Mouse (Mus musculus): ENCODE data around the gene Snx27. TPM values are rescaled to one million over a fixed set of nuclear protein-coding genes. Genes with fewer than 3 reads are reported as not detected.

Gene Snx27
- polyA plus RNA-seq, 1 experiment from 2014 or later = 67.5 TPM

- peak; percentile 86 for ATAC-seq (ENCODE audit: low FRiP score)
- Histone ChIP-seq H3K4me1 (peaks cover 39% of the 10 kb centered on the region), H3K27ac (peak overlapping the region; percentile 53; the same call in 1 of the 2 replicates), H3K9ac (no peak overlapping the region), H3K4me3 (replicated peaks) (peak overlapping the region; percentile 25), H3K36me3 (replicated peaks) (no peaks in the 10 kb centered on the region), H3K9me3 (no peaks in the 10 kb centered on the region), H3K4me2 (peak overlapping the region; percentile 54), H3K27me3 (no peaks in the 10 kb centered on the region)
- 10% methylated on average over 28 of the region's 28 CpGs for WGBS
Measured at GRCm38 (mm10) chr3:94472447-94473114, 109.9 kb downstream of the Snx27 start.

- no peak for ATAC-seq (ENCODE audit: low FRiP score)
- Histone ChIP-seq H3K4me2 (no peak overlapping the region), H3K4me3 (replicated peaks) (no peak overlapping the region), H3K9me3 (no peaks in the 10 kb centered on the region), H3K36me3 (replicated peaks) (no peaks in the 10 kb centered on the region), H3K27me3 (no peaks in the 10 kb centered on the region), H3K4me1 (peaks cover 48% of the 10 kb centered on the region), H3K27ac (no peak overlapping the region), H3K9ac (peak overlapping the region; percentile 7; the same call in 1 of the 2 replicates)
- WGBS = 65% methylated on average over 3 of the region's 3 CpGs
Measured at GRCm38 (mm10) chr3:94468931-94469330, 113.6 kb downstream of the Snx27 start.

GRCm38 (mm10) chr3:94465632-94466430 is 116.7 kb downstream of the Snx27 start:
- H3K4me2 ChIP-seq = 0 out of 2 replicates have a peak overlapping the region, but pooled peaks have one; percentile 4
- no peaks in the 10 kb centered on the region for H3K27me3 ChIP-seq
- peak overlapping the region; percentile 29; the same call in 1 of the 2 replicates for H3K9ac ChIP-seq
- no peaks in the 10 kb centered on the region for H3K9me3 ChIP-seq
- peaks cover 39% of the 10 kb centered on the region for H3K4me1 ChIP-seq
- H3K36me3 ChIP-seq (replicated peaks) = no peaks in the 10 kb centered on the region
- peak; percentile 72 for ATAC-seq (ENCODE audit: low FRiP score)
- WGBS = 25% methylated on average over 13 of the region's 13 CpGs
- H3K27ac ChIP-seq = peak overlapping the region; percentile 95
- no peak overlapping the region for H3K4me3 ChIP-seq (replicated peaks)

GRCm38 (mm10) chr3:94463926-94464578 is 118.5 kb downstream of the Snx27 start:
- 27% methylated on average over 11 of the region's 11 CpGs for WGBS
- ATAC-seq (ENCODE audit: low FRiP score) = peak; percentile 79
- Histone ChIP-seq H3K4me2 (peak overlapping the region; percentile 24; the same call in 1 of the 2 replicates), H3K36me3 (replicated peaks) (no peaks in the 10 kb centered on the region), H3K27me3 (no peaks in the 10 kb centered on the region), H3K4me3 (replicated peaks) (no peak overlapping the region), H3K9me3 (peaks cover 3% of the 10 kb centered on the region; the same call in 1 of the 2 replicates), H3K9ac (no peak overlapping the region), H3K27ac (peak overlapping the region; percentile 95), H3K4me1 (peaks cover 36% of the 10 kb centered on the region)

- Histone ChIP-seq H3K4me3 (replicated peaks) (no peak overlapping the region), H3K9ac (no peak overlapping the region), H3K4me2 (no peak overlapping the region), H3K9me3 (peaks cover 6% of the 10 kb centered on the region; the same call in 1 of the 2 replicates), H3K36me3 (replicated peaks) (no peaks in the 10 kb centered on the region), H3K4me1 (peaks cover 15% of the 10 kb centered on the region), H3K27ac (no peak overlapping the region), H3K27me3 (peaks cover 9% of the 10 kb centered on the region)
- 93% methylated on average over 2 of the region's 2 CpGs for WGBS
- ATAC-seq (ENCODE audit: low FRiP score) = no peak
Measured at GRCm38 (mm10) chr3:94459834-94460233, 122.7 kb downstream of the Snx27 start.

- H3K4me3 ChIP-seq (replicated peaks) = no peak overlapping the region
- H3K27me3 ChIP-seq = peaks cover 9% of the 10 kb centered on the region
- H3K27ac ChIP-seq = 0 out of 2 replicates have a peak overlapping the region, but pooled peaks have one; percentile 15
- H3K9me3 ChIP-seq = peaks cover 6% of the 10 kb centered on the region; the same call in 1 of the 2 replicates
- peak; percentile 21; the same call in 1 of the 2 replicates for ATAC-seq (ENCODE audit: low FRiP score)
- H3K4me2 ChIP-seq = no peak overlapping the region
- H3K4me1 ChIP-seq = no peaks in the 10 kb centered on the region
- H3K9ac ChIP-seq = no peak overlapping the region
- H3K36me3 ChIP-seq (replicated peaks) = no peaks in the 10 kb centered on the region
- WGBS = 71% methylated on average over 3 of the region's 3 CpGs
Measured at GRCm38 (mm10) chr3:94457055-94457454, 125.5 kb downstream of the Snx27 start.

DNA sequence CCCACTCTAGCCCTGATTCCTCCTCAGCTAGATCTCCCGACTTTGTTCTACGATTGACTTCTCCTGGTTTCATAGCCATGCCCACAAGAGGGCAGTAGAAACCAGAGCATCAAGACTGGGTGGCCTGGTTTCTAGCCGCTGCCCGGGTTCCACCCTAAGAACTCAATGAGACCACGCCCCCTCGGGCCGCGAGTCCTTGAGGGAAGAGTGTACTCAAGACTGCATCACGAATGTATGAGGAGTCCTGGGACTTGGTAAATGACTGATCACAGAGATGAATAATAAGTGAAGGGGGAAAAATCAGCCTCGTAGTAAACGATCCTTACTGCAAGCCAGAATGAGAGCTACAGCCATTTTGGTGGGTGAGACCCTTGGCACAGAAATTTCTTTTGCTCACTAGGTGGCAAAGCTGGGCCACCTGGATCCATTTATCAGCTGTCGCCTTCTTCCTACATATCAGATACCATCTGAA is 126.0 kb downstream of the Snx27 start:
- H3K4me1 ChIP-seq = no peaks in the 10 kb centered on the region
- 2% methylated on average over 12 of the region's 12 CpGs for WGBS
- ATAC-seq (ENCODE audit: low FRiP score) = peak; percentile 91
- H3K9ac ChIP-seq = no peak overlapping the region
- peak overlapping the region; percentile 33 for H3K4me3 ChIP-seq (replicated peaks)
- H3K27ac ChIP-seq = no peak overlapping the region
- peaks cover 9% of the 10 kb centered on the region for H3K27me3 ChIP-seq
- H3K4me2 ChIP-seq = peak overlapping the region; percentile 44
- H3K36me3 ChIP-seq (replicated peaks) = no peaks in the 10 kb centered on the region
- H3K9me3 ChIP-seq = peaks cover 6% of the 10 kb centered on the region; the same call in 1 of the 2 replicates

DNA sequence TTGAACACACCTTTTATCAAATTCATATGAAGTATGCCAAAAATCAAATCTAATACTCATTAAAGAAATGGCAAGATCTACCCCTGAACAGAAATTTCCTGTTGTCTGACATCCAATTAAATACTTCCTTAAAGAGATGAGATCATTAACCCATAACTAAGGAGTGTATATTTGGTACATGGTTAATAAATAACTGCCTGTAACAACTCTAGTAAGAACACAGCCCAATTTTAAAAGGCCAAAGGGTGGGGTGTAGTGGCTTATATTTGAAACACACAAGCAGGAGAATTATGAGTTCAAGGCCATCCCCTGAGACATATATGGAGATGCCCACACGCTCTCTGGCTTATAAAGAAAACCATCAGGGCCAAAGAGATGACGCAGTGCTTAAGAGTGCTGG is 133.1 kb downstream of the Snx27 start:
- Histone ChIP-seq H3K9ac (no peak overlapping the region), H3K27ac (no peak overlapping the region), H3K27me3 (no peaks in the 10 kb centered on the region), H3K4me1 (peaks cover 3% of the 10 kb centered on the region), H3K4me3 (replicated peaks) (no peak overlapping the region), H3K4me2 (no peak overlapping the region), H3K9me3 (no peaks in the 10 kb centered on the region), H3K36me3 (replicated peaks) (peaks cover 50% of the 10 kb centered on the region)
- ATAC-seq (ENCODE audit: low FRiP score) = no peak
- 94% methylated on average over 2 of the region's 2 CpGs for WGBS

Other genes with a start within 250 kb of the Snx27 start
- 0.31 and 0.32 TPM in 2 replicates for gene Them5, start 240.6 kb downstream of the Snx27 start, polyA plus RNA-seq (2016; fragmentation: Nextera tagmentation; extraction: Ambion mirVana)
- gene C2cd4d, start 220.3 kb downstream of the Snx27 start, polyA plus RNA-seq (2016; fragmentation: Nextera tagmentation; extraction: Ambion mirVana) = 0.87 and 1.8 TPM in 2 replicates
- 1.3 and 2.0 TPM in 2 replicates for gene Rorc, start 209.9 kb downstream of the Snx27 start, polyA plus RNA-seq (2016; fragmentation: Nextera tagmentation; extraction: Ambion mirVana)
- 0.78 and 0.82 TPM in 2 replicates for gene Lingo4, start 184.2 kb downstream of the Snx27 start, polyA plus RNA-seq (2016; fragmentation: Nextera tagmentation; extraction: Ambion mirVana)
- 67.2 and 67.8 TPM in 2 replicates for gene Tdrkh, start 169.4 kb downstream of the Snx27 start, polyA plus RNA-seq (2016; fragmentation: Nextera tagmentation; extraction: Ambion mirVana)
- 63.2 and 63.9 TPM in 2 replicates for gene Mrpl9, start 139.4 kb downstream of the Snx27 start, polyA plus RNA-seq (2016; fragmentation: Nextera tagmentation; extraction: Ambion mirVana)
- gene Oaz3, start 138.8 kb downstream of the Snx27 start, polyA plus RNA-seq (2016; fragmentation: Nextera tagmentation; extraction: Ambion mirVana) = 1.0 and 1.3 TPM in 2 replicates
- gene Celf3, start 104.4 kb downstream of the Snx27 start, polyA plus RNA-seq (2016; fragmentation: Nextera tagmentation; extraction: Ambion mirVana) = 218 and 251 TPM in 2 replicates
- 18.1 and 19.7 TPM in 2 replicates for gene Riiad1, start 102.4 kb downstream of the Snx27 start, polyA plus RNA-seq (2016; fragmentation: Nextera tagmentation; extraction: Ambion mirVana)
- gene Gm10972, start 60.4 kb upstream of the Snx27 start, polyA plus RNA-seq (2016; fragmentation: Nextera tagmentation; extraction: Ambion mirVana) = not detected in 2 replicates
- 3.2 TPM in 2 replicates for gene Tuft1, start 76.2 kb upstream of the Snx27 start, polyA plus RNA-seq (2016; fragmentation: Nextera tagmentation; extraction: Ambion mirVana)
- gene Selenbp2, start 110.8 kb upstream of the Snx27 start, polyA plus RNA-seq (2016; fragmentation: Nextera tagmentation; extraction: Ambion mirVana) = 0.22 and 0.46 TPM in 2 replicates
- 5.9 and 6.0 TPM in 2 replicates for gene Cgn, start 203.8 kb upstream of the Snx27 start, polyA plus RNA-seq (2016; fragmentation: Nextera tagmentation; extraction: Ambion mirVana)

Data from forebrain, embryonic 12.5 days (tissue).